Comparison of ENCODE assay signal across 11 mouse cellular contexts in genomic region chr8:116621158-116621961, GRCm38 (mm10).
DNase-seq lines count a peak whose midpoint lies in the region; ATAC-seq lines count a peak whose summit lies in the region.
"Had no signal": no experiment of that assay in that cellular context is flagged by ENCODE, and none has a peak within 500 bp of the region (broad histone marks: within the 10 kb centered on the region; RNA-seq: fewer than 3 reads in every experiment).

No protein-coding gene starts in this region.

- no peaks in the 10 kb centered on the region for H3K9me3 ChIP-seq in neural tube, embryonic 12.5 days
- H3K9me3 ChIP-seq: hindbrain, embryonic 15.5 days; limb, embryonic 13.5 days; stomach, embryonic 15.5 days had no signal

- no peaks in the 10 kb centered on the region for H3K27me3 ChIP-seq in neural tube, embryonic 12.5 days (replicated peaks)
- H3K27me3 ChIP-seq: hindbrain, embryonic 15.5 days; limb, embryonic 13.5 days; stomach, embryonic 15.5 days had no signal

- H3K4me2 ChIP-seq in neural tube, embryonic 12.5 days (replicated peaks) = 0 out of 2 replicates have a peak overlapping the region, but pooled peaks have one; percentile 1
- H3K4me2 ChIP-seq: hindbrain, embryonic 15.5 days; limb, embryonic 13.5 days; stomach, embryonic 15.5 days had no signal

- 73% methylated on average over 21 of the region's 21 CpGs for WGBS in neural tube, embryonic 12.5 days

- peaks cover 5% of the 10 kb centered on the region; the same call in 1 of the 2 replicates for H3K36me3 ChIP-seq in neural tube, embryonic 12.5 days
- H3K36me3 ChIP-seq: hindbrain, embryonic 15.5 days; stomach, embryonic 15.5 days had no signal

- no peak overlapping the region for H3K4me3 ChIP-seq in neural tube, embryonic 12.5 days
- H3K4me3 ChIP-seq: erythroblast, embryonic 14.5 days; hindbrain, embryonic 15.5 days; limb, embryonic 13.5 days; stomach, embryonic 15.5 days had no signal

- no peak for DNase-seq in neural tube, embryonic 10.5 days (ENCODE audit: extremely low spot score, low spot score)
- DNase-seq in frontal cortex, postnatal 25 days (ENCODE audit: low spot score in 2 of 2) = peak; percentile 33 to 58
- DNase-seq in left cerebral cortex, adult 8-10 months (ENCODE audit: low spot score in 2 of 2) = peak; percentile 43 to 84
- DNase-seq in thymus, postnatal 25 days = peak; percentile 25
- DNase-seq in urinary bladder, postnatal 10 days (ENCODE audit: low spot score) = no peak
- DNase-seq in heart, adult 18-20 months = no peak

- H3K9ac ChIP-seq in neural tube, embryonic 12.5 days = no peak overlapping the region
- H3K9ac ChIP-seq: hindbrain, embryonic 15.5 days; limb, embryonic 13.5 days; stomach, embryonic 15.5 days had no signal

- ATAC-seq in neural tube, embryonic 12.5 days (ENCODE audit: low FRiP score, low read depth) = no peak

- peaks cover 12% of the 10 kb centered on the region; the same call in 1 of the 2 replicates for H3K4me1 ChIP-seq in neural tube, embryonic 12.5 days

- no peak overlapping the region for H3K27ac ChIP-seq in neural tube, embryonic 12.5 days
- H3K27ac ChIP-seq: hindbrain, embryonic 15.5 days; limb, embryonic 13.5 days; stomach, embryonic 15.5 days had no signal

Comparison
In these comparisons a context has a peak if more than half of its experiments do, and no peak if none do; other contexts are left out.
1. DNase-seq: peak in frontal cortex, postnatal 25 days (2 of 2), left cerebral cortex, adult 8-10 months (2 of 2) and thymus, postnatal 25 days (single experiment); none in neural tube, embryonic 10.5 days (single experiment), urinary bladder, postnatal 10 days (single experiment) and heart, adult 18-20 months (0 of 2).